Mouse (Mus musculus) ES-CJ7 (cell line): ENCODE measurements at regions not wholly inside any gene's neighbourhood (a gene's known extent, or its start where the extent isn't known, plus 50 kb on each side); places are given as distances from the start of the nearest gene placed in this dataset.
A peak's percentile ranks its signal among the peaks of the same experiment; 100 is the strongest.

ENCODE experiments used
- DNase-seq: peaks from one replicate; pipeline ENCODE4 v3.0.0; 2011; ENCODE audit warnings: low read depth, low spot score

DNA sequence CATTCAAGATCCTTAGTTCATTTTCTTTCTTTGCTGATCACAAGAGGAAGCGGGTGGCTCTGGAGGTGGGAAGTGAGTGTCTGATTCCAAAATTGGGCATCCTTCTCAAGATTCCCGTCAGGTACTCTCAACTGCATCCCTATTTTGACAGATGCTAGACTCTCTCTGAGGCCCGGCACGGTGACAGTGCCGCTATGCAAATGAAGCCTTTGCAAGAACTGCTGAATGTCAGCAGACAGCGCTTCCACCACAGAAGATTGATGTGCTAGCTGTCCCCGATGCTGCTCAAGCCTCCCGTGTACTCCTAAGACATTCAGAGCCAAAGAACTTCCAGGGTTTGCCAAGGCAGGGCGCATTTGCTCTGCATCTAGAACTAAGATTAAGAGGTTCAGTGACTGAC is 50.9 kb upstream of the Cpne4 start:
- DNase-seq, result no peak

GRCm38 (mm10) chr9:104490696-104491095 is 56.4 kb upstream of the Cpne4 start:
- no peak for DNase-seq

DNA sequence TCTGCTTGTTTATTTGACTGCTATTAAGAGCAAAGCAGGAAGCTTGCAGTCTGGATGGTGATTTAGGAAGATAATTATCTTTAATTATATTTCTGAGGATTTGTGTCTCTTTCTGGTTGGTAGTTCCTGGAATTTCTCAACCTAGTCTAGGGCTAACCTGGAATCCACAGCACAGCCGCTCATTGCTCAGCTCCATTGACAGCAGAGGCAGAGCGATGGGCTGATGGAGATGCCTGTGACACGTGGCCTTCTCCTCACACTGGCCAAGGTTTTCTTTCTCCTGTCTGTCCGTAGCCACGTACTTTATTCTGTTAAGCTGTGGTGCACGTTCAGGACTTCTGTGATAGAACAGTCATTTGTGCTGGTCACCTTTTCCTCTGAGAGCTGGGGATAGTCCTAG is 57.7 kb upstream of the Cpne4 start:
- no peak for DNase-seq

DNA sequence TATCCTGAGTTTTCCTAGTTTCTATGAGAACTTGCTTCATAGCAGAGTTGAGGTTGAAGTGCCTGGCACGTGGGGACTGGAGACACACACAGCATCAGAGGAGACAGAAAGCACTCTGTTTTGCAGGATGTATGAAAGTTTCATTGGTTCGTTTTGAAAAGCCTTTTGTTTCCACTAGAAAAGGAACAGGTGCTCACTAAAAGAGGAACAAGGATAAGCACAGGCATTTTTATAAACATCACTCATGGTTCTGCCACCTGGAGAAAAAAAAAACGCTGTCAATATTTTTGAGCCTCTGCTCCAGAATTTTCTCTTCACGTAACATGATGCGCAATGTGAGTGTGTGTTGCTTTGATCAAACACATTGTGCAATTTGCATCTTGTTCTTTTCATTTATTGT is 64.6 kb upstream of the Cpne4 start:
- no peak for DNase-seq

GRCm38 (mm10) chr9:104480683-104481082 is 66.4 kb upstream of the Cpne4 start:
- DNase-seq, result no peak

DNA sequence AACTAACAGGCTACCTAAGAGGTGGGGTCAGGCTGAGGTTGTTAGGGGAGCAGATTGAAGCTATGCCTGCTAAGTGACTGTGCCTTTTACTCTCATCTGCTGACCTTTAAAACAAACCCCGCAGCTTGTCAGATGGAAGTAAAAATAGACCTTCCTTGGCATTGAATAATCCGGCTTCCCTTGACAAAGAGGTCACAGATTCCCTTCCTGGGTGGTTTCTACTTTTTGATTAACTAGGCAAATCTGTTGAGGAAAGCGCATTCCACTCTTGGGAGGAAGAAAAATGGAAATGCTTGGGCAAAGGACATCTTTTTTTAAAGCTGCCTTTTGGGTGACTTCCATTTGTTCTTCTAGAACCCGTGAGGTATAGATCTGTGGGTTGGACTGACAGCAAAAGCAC is 72.3 kb upstream of the Cpne4 start:
- DNase-seq, result no peak

DNA sequence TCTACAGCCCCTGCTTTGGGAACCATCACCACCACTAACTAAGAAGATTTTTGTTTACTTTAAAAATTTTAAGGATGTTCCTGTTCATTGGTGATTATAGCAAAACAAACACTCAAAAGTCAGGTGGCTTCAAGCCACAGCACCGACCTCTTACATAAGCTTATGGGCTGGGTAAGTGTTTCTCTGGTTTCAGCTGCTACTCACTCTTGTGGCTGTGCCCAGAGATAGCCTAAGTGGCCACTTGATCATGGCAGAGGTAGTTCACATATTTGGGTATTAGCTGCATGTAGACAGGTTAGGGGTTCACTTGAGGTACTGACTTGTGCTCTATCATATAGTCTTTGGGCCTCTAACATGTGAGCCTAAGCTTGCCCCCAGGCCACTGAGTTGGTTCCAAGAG is 79.8 kb upstream of the Cpne4 start:
- DNase-seq, result no peak

GRCm38 (mm10) chr9:104463701-104464100 is 83.4 kb upstream of the Cpne4 start:
- DNase-seq, result no peak

DNA sequence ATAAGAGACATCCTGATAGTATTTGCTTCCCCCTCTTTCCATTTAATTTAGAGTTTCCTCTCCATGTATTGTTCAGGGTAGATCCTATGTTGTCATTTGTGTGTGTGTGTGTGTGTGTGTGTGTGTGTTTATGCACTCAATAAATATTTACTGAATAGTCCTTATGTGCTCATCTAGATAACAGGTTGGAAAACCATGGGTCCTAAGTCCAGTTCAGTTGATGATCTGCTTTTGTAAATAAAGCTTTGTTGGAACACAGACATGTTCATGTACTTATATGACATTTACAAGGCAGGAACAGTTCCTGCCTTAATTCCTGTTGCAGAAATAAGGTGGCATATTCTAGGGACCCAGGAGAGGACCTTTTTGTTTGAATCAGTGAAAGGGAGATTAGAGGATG is 87.0 kb upstream of the Cpne4 start:
- no peak for DNase-seq

DNA sequence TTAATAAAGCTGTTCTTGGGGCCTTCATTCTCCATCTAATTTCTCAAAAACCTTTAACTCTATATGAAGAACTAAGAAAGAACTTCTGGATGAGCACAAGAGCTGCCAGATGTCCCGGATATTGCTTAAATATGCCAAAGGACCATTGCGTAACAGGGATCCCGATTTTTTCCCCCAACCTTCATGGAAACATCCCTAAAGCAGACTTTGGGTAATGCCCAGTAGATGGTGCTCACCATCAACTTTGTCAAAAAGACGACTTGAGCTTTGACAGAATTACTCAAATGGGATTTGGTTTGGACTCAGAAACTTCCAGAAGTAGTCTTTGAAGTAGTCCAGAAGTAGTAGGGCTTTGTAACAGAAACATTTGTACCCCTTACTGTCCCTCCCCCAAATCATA is 89.5 kb upstream of the Cpne4 start:
- peak; percentile 9 for DNase-seq

DNA sequence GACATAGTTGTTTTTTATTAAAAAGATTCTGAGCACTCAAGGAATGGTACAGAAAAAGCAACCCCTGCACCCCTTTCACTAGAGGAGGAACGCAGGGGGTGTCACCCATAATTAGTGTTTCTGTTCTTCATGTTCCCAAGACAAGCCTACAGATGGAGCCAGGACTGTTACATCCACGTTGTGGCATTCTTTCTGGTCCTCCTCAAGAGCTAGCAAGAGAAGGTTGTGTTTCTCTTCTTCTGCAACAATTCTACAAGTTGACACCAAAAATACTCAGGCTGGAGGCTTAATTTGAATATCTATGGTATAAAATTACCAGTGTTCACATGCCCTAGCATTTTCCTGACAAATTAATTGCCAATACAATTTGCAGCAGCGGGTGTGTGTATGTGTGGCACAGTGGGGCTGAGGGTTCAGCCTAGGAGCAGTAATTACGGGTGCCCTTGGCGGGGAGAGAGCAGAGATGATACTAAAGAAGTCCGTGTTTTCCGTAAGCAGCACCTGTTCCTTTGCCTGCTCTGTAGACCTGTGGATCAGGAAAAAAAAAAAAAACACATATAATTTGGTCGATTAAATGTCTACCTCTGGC is 98.4 kb upstream of the Cpne4 start:
- no peak for DNase-seq

- peak; percentile 3 for DNase-seq
Observed at GRCm38 (mm10) chr9:104444906-104445305, 102.2 kb upstream of the Cpne4 start.

DNA sequence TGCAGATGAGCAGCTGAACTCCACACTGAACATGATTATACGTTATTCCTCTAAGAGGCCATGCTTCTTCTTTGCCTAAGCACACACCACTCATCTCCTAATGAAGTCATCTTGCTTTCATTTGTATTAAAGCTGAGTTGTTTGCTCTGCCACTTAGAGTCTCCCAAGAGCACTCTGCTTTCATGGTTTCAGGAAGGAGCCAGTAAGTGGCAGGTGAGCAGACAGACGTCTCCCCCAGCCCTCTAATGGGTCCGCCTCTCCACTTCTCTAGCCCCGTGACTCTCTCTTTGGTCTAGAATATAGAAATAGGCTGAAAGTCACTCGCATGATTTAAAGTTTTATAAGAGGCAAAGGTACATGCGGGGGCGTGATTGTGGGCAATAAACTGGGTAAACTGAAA is 103.8 kb upstream of the Cpne4 start:
- no peak for DNase-seq

- no peak for DNase-seq
Observed at GRCm38 (mm10) chr9:104413021-104413420, 75.5 kb upstream of the Acpp start.

GRCm38 (mm10) chr9:104410211-104410610 is 72.7 kb upstream of the Acpp start:
- DNase-seq, result peak; percentile 76

DNA sequence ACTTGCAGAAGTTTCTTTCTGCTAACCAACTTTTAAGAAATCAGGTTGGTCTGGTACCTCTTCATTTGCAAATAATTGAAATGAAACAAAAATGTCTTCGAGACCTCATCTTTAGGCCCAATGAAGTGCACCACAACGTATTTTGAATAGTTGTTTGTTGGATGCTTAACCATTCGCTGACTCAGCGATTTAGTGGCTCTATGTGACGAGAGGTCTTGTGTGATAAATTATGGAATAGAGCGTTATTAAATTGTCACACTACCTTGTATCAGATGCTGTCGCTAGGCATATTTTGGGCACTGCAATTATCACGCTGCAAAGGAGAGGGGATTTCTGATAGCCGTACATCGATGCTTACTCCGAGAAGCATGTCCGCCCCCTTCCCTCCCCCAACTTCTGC is 71.8 kb upstream of the Acpp start:
- DNase-seq, result no peak

DNA sequence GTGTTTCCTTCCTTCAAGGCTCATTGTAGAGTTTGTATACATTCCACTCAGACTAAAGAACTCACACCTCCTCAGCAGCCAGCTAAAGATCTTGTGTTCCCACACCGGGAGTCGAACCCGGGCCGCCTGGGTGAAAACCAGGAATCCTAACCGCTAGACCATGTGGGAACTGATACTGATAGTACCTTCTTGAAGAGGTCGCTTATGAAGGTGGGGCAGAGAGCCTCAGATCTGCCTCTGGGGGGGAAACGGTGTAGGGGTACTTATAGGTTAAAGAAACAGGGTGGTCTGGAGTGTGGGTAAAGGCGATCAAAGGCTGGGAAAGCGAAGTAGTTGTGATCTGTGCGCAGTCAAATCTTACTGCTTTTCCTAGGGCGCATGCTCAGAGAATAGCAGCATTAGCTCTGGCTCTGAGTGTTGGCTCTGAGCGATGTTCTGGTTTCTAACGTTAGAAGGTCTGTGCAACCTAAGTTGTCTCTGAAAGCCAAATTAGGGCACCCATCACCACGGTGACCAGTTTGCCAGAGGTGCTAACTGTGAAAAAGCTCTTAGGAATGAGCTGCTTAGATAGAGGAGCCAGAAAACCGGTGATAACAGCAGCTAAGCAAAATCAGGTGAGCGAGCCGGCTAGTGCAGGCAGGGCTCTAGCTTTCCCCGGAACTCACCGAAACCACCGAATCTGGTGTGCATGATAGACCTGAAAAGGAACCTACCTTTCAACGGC is 71.2 kb upstream of the Acpp start:
- peak; percentile 77 for DNase-seq

DNA sequence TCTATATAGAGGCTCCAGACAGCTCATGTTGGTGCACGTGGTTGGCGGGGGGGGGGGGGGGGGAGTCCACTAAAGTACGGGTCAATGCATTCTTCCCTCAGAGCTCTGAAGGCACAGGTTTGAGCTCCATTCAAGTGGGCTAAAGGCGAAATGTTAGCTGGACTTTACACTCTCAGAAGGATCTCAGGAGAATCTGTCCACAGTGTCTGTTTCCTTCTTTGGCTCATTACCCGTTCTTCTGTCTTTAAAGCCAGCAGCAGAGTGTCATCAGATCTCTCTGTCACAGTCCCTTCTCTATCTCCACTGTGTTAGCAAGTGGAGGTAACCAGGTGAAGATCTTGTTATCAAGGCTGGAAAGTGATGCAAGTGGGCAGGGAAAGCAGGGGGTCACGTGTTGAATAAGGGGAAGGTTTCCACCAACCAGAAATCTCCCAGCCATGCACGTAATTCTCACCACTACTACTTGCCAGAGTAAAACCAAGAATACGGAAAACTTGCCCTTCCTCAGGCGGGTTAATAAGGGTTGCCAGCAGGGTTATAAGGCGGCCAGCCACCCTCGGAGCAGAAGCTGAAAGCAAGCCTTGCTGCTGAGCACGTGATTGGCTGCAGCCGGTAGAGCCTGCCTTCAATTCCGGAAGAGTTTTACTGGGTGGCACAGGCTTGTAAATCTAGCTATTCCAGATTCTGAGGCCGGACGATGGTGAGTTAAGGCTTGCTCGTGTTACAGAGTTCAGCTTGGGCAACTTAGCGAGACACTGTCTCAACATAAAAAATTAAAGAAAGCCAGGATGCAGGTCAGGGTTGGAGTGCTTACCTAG is 70.2 kb upstream of the Acpp start:
- peak; percentile 41 for DNase-seq

- DNase-seq, result no peak
Observed at GRCm38 (mm10) chr9:104407011-104407410, 69.5 kb upstream of the Acpp start.

DNA sequence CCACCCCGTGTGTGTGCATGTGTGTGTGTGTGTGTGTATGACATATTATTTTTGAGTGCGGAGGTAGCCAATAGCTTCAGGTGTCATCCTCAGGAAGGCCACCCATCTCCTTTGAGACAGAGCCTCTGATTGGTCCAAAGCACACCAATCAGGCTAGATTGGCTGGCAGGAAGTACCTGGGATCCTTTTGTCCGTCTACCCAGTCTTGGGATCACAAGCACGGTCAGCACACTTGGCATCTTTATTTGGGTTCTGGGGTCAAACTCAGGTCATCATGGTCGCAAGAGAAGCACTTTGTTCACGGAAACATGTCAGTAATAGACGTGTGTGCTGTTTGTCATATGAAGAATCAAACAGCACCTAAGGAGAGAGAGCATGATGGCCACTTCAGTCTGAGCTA is 68.9 kb upstream of the Acpp start:
- DNase-seq, result no peak

- DNase-seq, result no peak
Observed at GRCm38 (mm10) chr9:104403863-104404262, 66.3 kb upstream of the Acpp start.

GRCm38 (mm10) chr9:104401673-104402072 is 64.1 kb upstream of the Acpp start:
- DNase-seq, result no peak

GRCm38 (mm10) chr9:104399927-104400326 is 62.4 kb upstream of the Acpp start:
- DNase-seq, result no peak
